ENCODE assay signal across 10 mouse cellular contexts in the genomic region with DNA sequence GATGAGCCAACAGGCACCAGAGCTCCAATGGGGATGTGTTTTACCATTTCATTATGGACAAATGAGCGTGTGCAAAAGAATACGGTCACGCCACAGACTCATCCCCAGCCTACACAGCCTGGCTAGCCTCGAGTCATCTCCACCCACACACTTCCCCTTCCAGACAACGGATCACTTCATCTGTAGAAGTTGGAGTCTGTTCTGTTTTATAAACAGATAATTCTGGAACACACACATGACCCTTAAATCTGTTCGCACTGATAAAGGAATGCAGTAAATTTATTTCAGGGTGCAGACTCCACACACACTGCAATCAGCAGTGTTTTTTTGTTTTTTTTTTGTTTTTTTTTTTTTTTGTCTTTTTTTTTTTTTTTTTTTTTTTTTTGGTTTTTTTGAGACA. TPM values are rescaled to one million over a fixed set of nuclear protein-coding genes. Genes with fewer than 3 reads are reported as not detected.
DNase-seq lines count a peak whose midpoint lies in the region; ATAC-seq and TF ChIP-seq lines count a peak whose summit lies in the region.
"Had no signal": no experiment of that assay in that cellular context is flagged by ENCODE, and none has a peak within 500 bp of the region (broad histone marks: within the 10 kb centered on the region; RNA-seq: fewer than 3 reads in every experiment).

No protein-coding gene starts in this region.

- TF ChIP-seq POLR2A in bone marrow macrophage, adult 2 months (IDR thresholded peaks at IDR 0.05; ENCODE audit: borderline replicate concordance, low read depth, low read length), result no peak

- no peaks in the 10 kb centered on the region for H3K9me3 ChIP-seq in lung, embryonic 15.5 days
- H3K9me3 ChIP-seq in liver, embryonic 13.5 days (replicated peaks), result no peaks in the 10 kb centered on the region

- no peak overlapping the region for H3K4me3 ChIP-seq in lung, embryonic 15.5 days
- no peak overlapping the region for H3K4me3 ChIP-seq in bone marrow macrophage, adult 2 months (ENCODE audit: insufficient read depth, low read length)
- peak overlapping the region; percentile 25 for H3K4me3 ChIP-seq in liver, embryonic 13.5 days (replicated peaks)

- 40% methylated on average over 6 of the region's 6 CpGs for WGBS in lung, embryonic 15.5 days
- 13% methylated on average over 6 of the region's 6 CpGs for WGBS in liver, embryonic 13.5 days (ENCODE audit: insufficient replicate concordance)

- no peak for TF ChIP-seq CTCF in bone marrow macrophage, adult 2 months (IDR thresholded peaks at IDR 0.05; ENCODE audit: low read depth, low read length)

- peaks cover 22% of the 10 kb centered on the region for H3K4me1 ChIP-seq in lung, embryonic 15.5 days
- H3K4me1 ChIP-seq in bone marrow macrophage, adult 2 months (ENCODE audit: control insufficient read depth, insufficient read depth, low read length), result peaks cover 57% of the 10 kb centered on the region
- peaks cover 73% of the 10 kb centered on the region for H3K4me1 ChIP-seq in liver, embryonic 13.5 days (replicated peaks)

- H3K4me2 ChIP-seq in lung, embryonic 15.5 days, result no peak overlapping the region
- peak overlapping the region; percentile 62 for H3K4me2 ChIP-seq in liver, embryonic 13.5 days

- no peaks in the 10 kb centered on the region for H3K27me3 ChIP-seq in lung, embryonic 15.5 days
- H3K27me3 ChIP-seq in liver, embryonic 13.5 days, result no peaks in the 10 kb centered on the region
- H3K27me3 ChIP-seq in splenic B cell, adult 2 months (ENCODE audit: control insufficient read depth, insufficient read depth, low read length, poor library complexity, severe bottlenecking), result no peaks in the 10 kb centered on the region

- ATAC-seq in lung, embryonic 15.5 days (ENCODE audit: borderline replicate concordance, extremely low read depth, low FRiP score, low TSS enrichment), result peak; percentile 60; the same call in 1 of the 2 replicates
- ATAC-seq in liver, embryonic 13.5 days (ENCODE audit: low read depth), result peak; percentile 94
- ATAC-seq: intestine, postnatal 0 days had no signal

- DNase-seq in lung, postnatal 4 days, result no peak
- peak; percentile 68 for DNase-seq in liver, embryonic 13.5 days
- peak; percentile 54 for DNase-seq in splenic B cell, adult 2 months (ENCODE audit: low read depth, low spot score)
- DNase-seq in cerebellum, adult 9-11 months, result no peak
- DNase-seq in right cerebral cortex, postnatal 4 days, result no peak
- DNase-seq: gastrocnemius, postnatal 25 days; midbrain, embryonic 14.5 days had no signal

- H3K27ac ChIP-seq in lung, embryonic 15.5 days, result no peak overlapping the region
- H3K27ac ChIP-seq in bone marrow macrophage, adult 2 months (ENCODE audit: insufficient read depth, low read depth, low read length), result peak overlapping the region; percentile 54
- H3K27ac ChIP-seq in liver, embryonic 13.5 days, result peak overlapping the region; percentile 90

- H3K9ac ChIP-seq in lung, embryonic 15.5 days, result no peak overlapping the region
- H3K9ac ChIP-seq in liver, embryonic 13.5 days, result peak overlapping the region; percentile 59

- H3K36me3 ChIP-seq in lung, embryonic 15.5 days, result no peaks in the 10 kb centered on the region
- H3K36me3 ChIP-seq in liver, embryonic 13.5 days, result no peaks in the 10 kb centered on the region
- no peaks in the 10 kb centered on the region for H3K36me3 ChIP-seq in splenic B cell, adult 2 months (ENCODE audit: control insufficient read depth, insufficient read depth, low read length, poor library complexity, severe bottlenecking)

RNA-seq across cellular contexts. Expression of a gene that starts 7.5 kb away (rescaled TPM):
- 12.7 and 13.9 TPM in 2 replicates for polyA plus RNA-seq in lung, embryonic 15.5 days (2015; fragmentation: Nextera tagmentation; extraction: Ambion mirVana)
- polyA plus RNA-seq in bone marrow macrophage, adult 2 months (2012; ENCODE audit: insufficient read depth, insufficient read length, missing spikeins), result 145 and 146 TPM in 2 replicates
- 26.1 and 27.0 TPM in 2 replicates for polyA plus RNA-seq in liver, embryonic 13.5 days (2015; fragmentation: Nextera tagmentation; extraction: Ambion mirVana)

Comparison
In these comparisons a context has a peak if more than half of its experiments do, and no peak if none do; other contexts are left out.
1. DNase-seq: peak in liver, embryonic 13.5 days (single experiment) and splenic B cell, adult 2 months (single experiment); none in lung, postnatal 4 days (0 of 2), cerebellum, adult 9-11 months (single experiment) and right cerebral cortex, postnatal 4 days (single experiment).